Mouse (Mus musculus) kidney, postnatal 0 days (tissue): ENCODE results near the gene Ppp2r5a. TPM values are rescaled to one million over a fixed set of nuclear protein-coding genes. Genes with fewer than 3 reads are reported as not detected.

Source experiments
- ATAC-seq: fragments of 200-750 bp; cut with Nextera tagmentation; replicated peaks from 2 replicates; pipeline ENCODE4 v1.8.0; 2017; ENCODE audit warnings: low read depth, moderate number of reproducible peaks, moderate TSS enrichment, moderate library complexity; ENCODE audit not compliant: low FRiP score
- DNase-seq: peaks from one replicate; pipeline ENCODE4 v3.0.0-alpha.2; 2016; ENCODE audit warnings: low spot score
- H3K27ac ChIP-seq: fragments of 300-500 bp; sonication (generic); 2 replicates; pipeline ENCODE4 v1.5.1; 2014; ENCODE audit warnings: mild to moderate bottlenecking
- H3K27me3 ChIP-seq: fragments of 300-500 bp; sonication (generic); 2 replicates; pipeline ENCODE4 v1.6.1; 2014; ENCODE audit warnings: low read length, mixed read lengths; ENCODE audit not compliant: insufficient read depth
- H3K36me3 ChIP-seq: fragments of 300-500 bp; sonication (generic); 2 replicates; pipeline ENCODE4 v1.6.1; 2014; ENCODE audit warnings: low read length, mixed read lengths; ENCODE audit not compliant: insufficient read depth
- H3K4me1 ChIP-seq: fragments of 300-500 bp; sonication (generic); replicated peaks from 2 replicates; pipeline ENCODE4 v1.6.1; 2014; ENCODE audit warnings: antibody characterized with exemption, low read length, mixed read lengths; ENCODE audit not compliant: insufficient read depth
- H3K4me2 ChIP-seq: fragments of 300-500 bp; sonication (generic); 2 replicates; pipeline ENCODE4 v1.6.1; 2014; ENCODE audit warnings: mild to moderate bottlenecking, low read length, moderate library complexity, mixed read lengths
- H3K4me3 ChIP-seq: fragments of 300-500 bp; sonication (generic); replicated peaks from 2 replicates; pipeline ENCODE4 v1.5.1; 2014; ENCODE audit warnings: low read depth, low read length
- H3K9ac ChIP-seq: fragments of 300-500 bp; sonication (generic); 2 replicates; pipeline ENCODE4 v1.6.1; 2014; ENCODE audit warnings: low read depth, low read length
- H3K9me3 ChIP-seq: fragments of 300-500 bp; sonication (generic); replicated peaks from 2 replicates; pipeline ENCODE4 v1.6.1; 2016; ENCODE audit warnings: low read length, inconsistent platforms, mixed read lengths
- CTCF ChIP-seq: IDR thresholded peaks from 2 replicates; pipeline ENCODE4 v1.5.1; 2016; ENCODE audit warnings: antibody characterized with exemption, low read depth, mild to moderate bottlenecking, moderate library complexity
- WGBS: fragments of 180-500 bp; shearing (Covaris S2); extraction: QIAGEN DNeasy Blood & Tissue Kit; methylation state at CpG from one replicate; pipeline ENCODE4 v1.1.7; 2014; 5-methylcytosine and 5-hydroxymethylcytosine counted together
- polyA plus RNA-seq: library from polyadenylated mRNA; unstranded; fragments of >200 nt; fragmentation: Nextera tagmentation; extraction: Ambion mirVana; gene quantifications from 2 replicates; pipeline ENCODE4 v1.2.1, GENCODE M21; 2015

Gene Ppp2r5a
- polyA plus RNA-seq, 1 experiment from 2014 or later, result 39.8 TPM

- WGBS, result 92% methylated on average over 1 of the region's 1 CpGs
- H3K4me2 ChIP-seq, result no peak overlapping the region
Measured at GRCm38 (mm10) chr1:191356936-191357335, 46.1 kb downstream of the Ppp2r5a start.

GRCm38 (mm10) chr1:191353836-191354235 is 49.2 kb downstream of the Ppp2r5a start:
- Histone ChIP-seq H3K4me3 (no peak overlapping the region), H3K27me3 (no peaks in the 10 kb centered on the region), H3K4me1 (no peaks in the 10 kb centered on the region), H3K9me3 (no peaks in the 10 kb centered on the region), H3K9ac (no peak overlapping the region), H3K4me2 (no peak overlapping the region), H3K36me3 (peaks cover 50% of the 10 kb centered on the region), H3K27ac (no peak overlapping the region)
- ATAC-seq (no peak), DNase-seq (no peak)
- 93% methylated on average over 4 of the region's 4 CpGs for WGBS
- no peak for TF ChIP-seq CTCF

More at GRCm38 (mm10) chr1:191356936-191357335, 46.1 kb downstream of the Ppp2r5a start:
- Histone ChIP-seq H3K27ac (no peak overlapping the region), H3K9ac (no peak overlapping the region), H3K36me3 (peaks cover 44% of the 10 kb centered on the region), H3K27me3 (no peaks in the 10 kb centered on the region), H3K4me3 (no peak overlapping the region), H3K4me1 (no peaks in the 10 kb centered on the region), H3K9me3 (no peaks in the 10 kb centered on the region)
- TF ChIP-seq CTCF, result no peak
- ATAC-seq, result no peak
- no peak for DNase-seq

DNA sequence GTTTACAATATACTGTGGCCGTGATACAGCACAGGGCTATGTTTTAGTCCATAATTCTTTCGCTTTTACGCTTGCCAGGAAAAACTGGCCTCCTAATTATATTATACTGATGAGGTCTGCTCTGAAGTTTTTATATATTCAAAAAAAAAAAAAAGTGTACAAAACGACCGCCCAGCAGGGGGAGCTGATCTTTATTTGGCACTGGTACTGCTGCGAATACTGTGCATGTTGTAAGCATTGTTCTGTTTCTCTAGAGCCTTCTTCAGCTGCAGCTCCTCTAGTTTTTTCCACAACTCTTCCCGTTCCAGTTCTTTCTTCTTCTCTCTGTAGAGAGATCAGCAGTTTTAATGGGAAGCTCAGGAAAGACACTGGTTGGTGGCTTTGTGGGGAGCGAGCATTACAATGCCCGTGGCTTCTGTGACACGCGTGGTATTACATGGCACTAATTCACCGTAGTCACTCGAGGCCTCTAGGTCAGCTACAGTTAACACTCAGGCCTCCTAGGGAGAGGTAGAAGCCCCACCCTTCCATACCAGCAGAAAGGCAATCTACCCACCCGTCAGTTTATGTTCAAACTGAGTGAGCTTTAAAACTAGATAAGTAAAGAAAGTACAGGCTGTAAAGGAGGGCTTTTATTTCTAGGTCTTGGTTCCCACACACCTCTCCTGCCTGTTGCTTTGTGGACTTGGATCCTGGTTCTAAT is 50.1 kb downstream of the Ppp2r5a start:
- DNase-seq (peak; percentile 84), ATAC-seq (no peak)
- Histone ChIP-seq H3K27ac (no peak overlapping the region), H3K9ac (no peak overlapping the region), H3K36me3 (peaks cover 50% of the 10 kb centered on the region), H3K4me3 (no peak overlapping the region), H3K4me1 (no peaks in the 10 kb centered on the region), H3K9me3 (no peaks in the 10 kb centered on the region), H3K27me3 (no peaks in the 10 kb centered on the region), H3K4me2 (no peak overlapping the region)
- peak; percentile 72 for TF ChIP-seq CTCF
- WGBS, result 66% methylated on average over 14 of the region's 14 CpGs

DNA sequence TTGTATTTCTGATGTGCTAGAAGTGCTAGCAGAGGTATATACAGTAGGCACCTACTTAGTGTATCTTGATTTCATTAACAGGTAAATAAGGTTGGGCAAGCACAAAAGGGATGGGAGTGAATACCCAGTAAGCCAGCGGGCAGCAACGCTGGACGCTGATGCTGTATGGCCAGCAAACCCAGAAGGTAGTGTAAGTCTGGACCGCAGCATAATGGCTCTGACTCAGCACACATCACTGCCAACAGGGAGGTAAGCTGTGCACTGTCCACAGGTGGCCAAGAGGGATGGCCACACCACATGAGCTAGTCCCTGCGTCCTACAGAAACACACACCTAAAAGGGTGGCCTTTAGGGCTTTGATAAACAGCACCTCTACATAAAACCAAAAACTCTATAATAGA is 52.7 kb downstream of the Ppp2r5a start:
- H3K4me1 ChIP-seq, result no peaks in the 10 kb centered on the region
- ATAC-seq (0 out of 2 replicates have a peak, but pooled peaks have one; percentile 20), DNase-seq (no peak)
- peaks cover 33% of the 10 kb centered on the region for H3K36me3 ChIP-seq
- H3K9me3 ChIP-seq, result no peaks in the 10 kb centered on the region
- no peak overlapping the region for H3K9ac ChIP-seq
- no peak overlapping the region for H3K4me3 ChIP-seq
- no peaks in the 10 kb centered on the region for H3K27me3 ChIP-seq
- H3K27ac ChIP-seq, result no peak overlapping the region
- no peak overlapping the region for H3K4me2 ChIP-seq
- WGBS, result 95% methylated on average over 5 of the region's 5 CpGs
- TF ChIP-seq CTCF, result no peak

GRCm38 (mm10) chr1:191349486-191350037 is 53.5 kb downstream of the Ppp2r5a start:
- Histone ChIP-seq H3K36me3 (peaks cover 28% of the 10 kb centered on the region), H3K9ac (no peak overlapping the region), H3K4me3 (no peak overlapping the region), H3K4me1 (no peaks in the 10 kb centered on the region), H3K27ac (no peak overlapping the region), H3K27me3 (no peaks in the 10 kb centered on the region), H3K9me3 (no peaks in the 10 kb centered on the region), H3K4me2 (no peak overlapping the region)
- TF ChIP-seq CTCF, result no peak
- DNase-seq (no peak), ATAC-seq (no peak)
- 75% methylated on average over 23 of the region's 23 CpGs for WGBS

GRCm38 (mm10) chr1:191348996-191349395 is 54.1 kb downstream of the Ppp2r5a start:
- 56% methylated on average over 5 of the region's 5 CpGs for WGBS
- TF ChIP-seq CTCF, result no peak
- Histone ChIP-seq H3K9me3 (no peaks in the 10 kb centered on the region), H3K4me2 (no peak overlapping the region), H3K4me3 (no peak overlapping the region), H3K27me3 (no peaks in the 10 kb centered on the region), H3K36me3 (peaks cover 23% of the 10 kb centered on the region), H3K27ac (no peak overlapping the region), H3K9ac (no peak overlapping the region), H3K4me1 (no peaks in the 10 kb centered on the region)
- peak; percentile 61 for DNase-seq
- no peak for ATAC-seq
